Mouse (Mus musculus): Measurements from ENCODE around the gene Xrcc5. TPM values are rescaled to one million over a fixed set of nuclear protein-coding genes. Genes with fewer than 3 reads are reported as not detected.

Gene Xrcc5
- total and polyA plus RNA-seq, 2 experiments: 3.2 to 23.5 TPM

GRCm38 (mm10) chr1:72426456-72426855 lies 119.2 kb downstream of the Xrcc5 start:
- DNase-seq (ENCODE audit: extremely low read depth, low read depth, low spot score): no peak
- no peak overlapping the region for H3K4me3 ChIP-seq (ENCODE audit: insufficient read depth, low read depth, low read length)
- no peaks in the 10 kb centered on the region for H3K36me3 ChIP-seq (ENCODE audit: control insufficient read depth, insufficient read depth, low read length)
- H3K4me1 ChIP-seq (ENCODE audit: control insufficient read depth, insufficient read depth, low read length): no peaks in the 10 kb centered on the region
- WGBS: 87% methylated on average over 4 of the region's 4 CpGs
- H3K27me3 ChIP-seq (ENCODE audit: control insufficient read depth, insufficient read depth, low read length): no peaks in the 10 kb centered on the region
- H3K27ac ChIP-seq (replicated peaks; ENCODE audit: insufficient read depth, low read depth, low read length): no peak overlapping the region
- H3K79me2 ChIP-seq (ENCODE audit: control insufficient read depth, insufficient read depth, low read length): no peaks in the 10 kb centered on the region
- no peak for TF ChIP-seq CTCF (IDR thresholded peaks at IDR 0.05; ENCODE audit: low read depth, low read length)
- no peak for TF ChIP-seq POLR2A (IDR thresholded peaks at IDR 0.05; ENCODE audit: extremely low read depth, insufficient read depth, low read length)
- no peak overlapping the region for H3K9ac ChIP-seq (ENCODE audit: low read depth, low read length)

DNA sequence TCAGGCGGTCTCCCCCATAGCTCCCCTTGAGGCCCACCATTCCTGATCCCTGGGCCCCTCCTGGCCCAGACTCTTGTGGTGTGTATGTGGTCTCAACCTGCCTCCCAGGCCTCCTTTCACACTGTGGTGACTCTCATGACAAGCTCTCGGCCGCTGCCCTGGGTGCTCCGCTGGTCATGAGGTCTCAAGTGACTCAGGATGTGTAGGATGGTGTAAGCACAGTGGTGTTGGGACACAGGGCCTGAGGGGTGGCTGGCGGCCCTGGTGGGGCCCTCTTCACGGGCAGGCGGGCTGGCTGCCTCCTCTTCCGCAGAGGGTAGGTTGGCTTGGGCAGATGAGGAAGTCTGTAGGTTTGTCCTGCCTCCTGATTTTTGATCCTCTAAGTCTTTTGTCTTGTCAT lies 121.3 kb downstream of the Xrcc5 start:
- Histone ChIP-seq H3K36me3 (ENCODE audit: control insufficient read depth, insufficient read depth, low read length) (no peaks in the 10 kb centered on the region), H3K4me1 (ENCODE audit: control insufficient read depth, insufficient read depth, low read length) (no peaks in the 10 kb centered on the region), H3K4me3 (ENCODE audit: insufficient read depth, low read depth, low read length) (no peak overlapping the region), H3K79me2 (ENCODE audit: control insufficient read depth, insufficient read depth, low read length) (no peaks in the 10 kb centered on the region), H3K9ac (ENCODE audit: low read depth, low read length) (no peak overlapping the region), H3K27ac (replicated peaks; ENCODE audit: insufficient read depth, low read depth, low read length) (no peak overlapping the region), H3K27me3 (ENCODE audit: control insufficient read depth, insufficient read depth, low read length) (no peaks in the 10 kb centered on the region)
- 82% methylated on average over 8 of the region's 8 CpGs for WGBS
- TF ChIP-seq POLR2A (IDR thresholded peaks at IDR 0.05; ENCODE audit: extremely low read depth, insufficient read depth, low read length): no peak
- no peak for TF ChIP-seq CTCF (IDR thresholded peaks at IDR 0.05; ENCODE audit: low read depth, low read length)
- no peak for DNase-seq (ENCODE audit: extremely low read depth, low read depth, low spot score)

GRCm38 (mm10) chr1:72429107-72429807 lies 122.0 kb downstream of the Xrcc5 start:
- DNase-seq (ENCODE audit: extremely low read depth, low read depth, low spot score): peak; percentile 5
- Histone ChIP-seq H3K4me3 (ENCODE audit: insufficient read depth, low read depth, low read length) (no peak overlapping the region), H3K27me3 (ENCODE audit: control insufficient read depth, insufficient read depth, low read length) (no peaks in the 10 kb centered on the region), H3K36me3 (ENCODE audit: control insufficient read depth, insufficient read depth, low read length) (no peaks in the 10 kb centered on the region), H3K27ac (replicated peaks; ENCODE audit: insufficient read depth, low read depth, low read length) (no peak overlapping the region), H3K4me1 (ENCODE audit: control insufficient read depth, insufficient read depth, low read length) (no peaks in the 10 kb centered on the region), H3K9ac (ENCODE audit: low read depth, low read length) (no peak overlapping the region), H3K79me2 (ENCODE audit: control insufficient read depth, insufficient read depth, low read length) (no peaks in the 10 kb centered on the region)
- 88% methylated on average over 7 of the region's 7 CpGs for WGBS
- TF ChIP-seq POLR2A (IDR thresholded peaks at IDR 0.05; ENCODE audit: extremely low read depth, insufficient read depth, low read length) (no peak), CTCF (IDR thresholded peaks at IDR 0.05; ENCODE audit: low read depth, low read length) (no peak)

DNA sequence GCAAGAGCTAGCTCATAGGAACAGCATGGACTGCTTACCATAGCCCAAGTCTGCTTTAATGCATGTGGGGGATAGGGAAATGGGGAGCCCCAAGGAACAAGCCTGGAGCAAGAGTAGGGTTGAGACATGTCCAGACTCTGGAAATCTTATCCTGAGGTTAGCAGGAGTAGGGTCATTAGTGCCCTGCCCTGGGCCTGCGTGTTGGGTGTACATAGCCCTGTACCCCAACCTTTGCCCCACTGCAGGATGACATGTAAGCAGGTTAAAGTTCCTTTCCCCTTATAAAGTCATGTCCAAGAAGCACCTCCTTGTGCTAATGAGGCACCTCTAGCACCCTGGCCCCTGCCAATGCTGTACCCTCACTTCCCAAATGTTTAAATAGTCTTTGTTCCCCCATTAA lies 125.4 kb downstream of the Xrcc5 start:
- 56% methylated on average over 1 of the region's 1 CpGs for WGBS
- Histone ChIP-seq H3K27me3 (ENCODE audit: control insufficient read depth, insufficient read depth, low read length) (no peaks in the 10 kb centered on the region), H3K36me3 (ENCODE audit: control insufficient read depth, insufficient read depth, low read length) (no peaks in the 10 kb centered on the region)

DNA sequence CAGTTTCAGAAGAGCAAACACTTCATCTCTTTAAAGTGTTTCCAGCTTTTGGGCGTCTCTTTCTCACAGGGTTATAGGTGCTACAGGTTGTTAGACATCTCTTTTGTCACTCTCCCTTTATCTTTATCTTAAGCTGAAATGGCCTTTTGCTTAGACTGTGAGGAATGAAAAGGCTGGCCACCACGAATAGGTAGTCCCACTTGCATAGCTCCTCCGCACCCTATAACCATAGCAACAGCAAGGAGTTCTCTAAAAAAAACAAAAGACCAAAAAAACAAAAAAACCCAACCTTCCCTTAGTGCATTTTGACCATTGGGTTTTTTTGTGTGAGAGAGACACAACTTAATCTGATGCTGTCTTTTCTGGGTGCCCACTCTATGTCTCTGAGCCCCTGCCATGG lies 127.3 kb downstream of the Xrcc5 start:
- Histone ChIP-seq H3K4me3 (ENCODE audit: insufficient read depth, low read depth, low read length) (no peak overlapping the region), H3K36me3 (ENCODE audit: control insufficient read depth, insufficient read depth, low read length) (no peaks in the 10 kb centered on the region), H3K27ac (replicated peaks; ENCODE audit: insufficient read depth, low read depth, low read length) (no peak overlapping the region), H3K4me1 (ENCODE audit: control insufficient read depth, insufficient read depth, low read length) (no peaks in the 10 kb centered on the region), H3K79me2 (ENCODE audit: control insufficient read depth, insufficient read depth, low read length) (no peaks in the 10 kb centered on the region), H3K27me3 (ENCODE audit: control insufficient read depth, insufficient read depth, low read length) (no peaks in the 10 kb centered on the region), H3K9ac (ENCODE audit: low read depth, low read length) (no peak overlapping the region)
- 66% methylated on average over 3 of the region's 3 CpGs for WGBS
- DNase-seq (ENCODE audit: extremely low read depth, low read depth, low spot score): no peak
- TF ChIP-seq POLR2A (IDR thresholded peaks at IDR 0.05; ENCODE audit: extremely low read depth, insufficient read depth, low read length): no peak
- TF ChIP-seq CTCF (IDR thresholded peaks at IDR 0.05; ENCODE audit: low read depth, low read length): no peak

More for the DNA sequence above, 125.4 kb downstream of the Xrcc5 start:
- Histone ChIP-seq H3K79me2 (ENCODE audit: control insufficient read depth, insufficient read depth, low read length) (no peaks in the 10 kb centered on the region), H3K4me3 (ENCODE audit: insufficient read depth, low read depth, low read length) (no peak overlapping the region), H3K4me1 (ENCODE audit: control insufficient read depth, insufficient read depth, low read length) (no peaks in the 10 kb centered on the region), H3K9ac (ENCODE audit: low read depth, low read length) (no peak overlapping the region), H3K27ac (replicated peaks; ENCODE audit: insufficient read depth, low read depth, low read length) (no peak overlapping the region)
- no peak for DNase-seq (ENCODE audit: extremely low read depth, low read depth, low spot score)
- no peak for TF ChIP-seq CTCF (IDR thresholded peaks at IDR 0.05; ENCODE audit: low read depth, low read length)

GRCm38 (mm10) chr1:72436967-72437366 lies 129.7 kb downstream of the Xrcc5 start:
- no peak overlapping the region for H3K27ac ChIP-seq (replicated peaks; ENCODE audit: insufficient read depth, low read depth, low read length)

More at GRCm38 (mm10) chr1:72436967-72437366, 129.7 kb downstream of the Xrcc5 start:
- Histone ChIP-seq H3K79me2 (ENCODE audit: control insufficient read depth, insufficient read depth, low read length) (no peaks in the 10 kb centered on the region), H3K36me3 (ENCODE audit: control insufficient read depth, insufficient read depth, low read length) (no peaks in the 10 kb centered on the region), H3K4me1 (ENCODE audit: control insufficient read depth, insufficient read depth, low read length) (no peaks in the 10 kb centered on the region), H3K9ac (ENCODE audit: low read depth, low read length) (no peak overlapping the region), H3K4me3 (ENCODE audit: insufficient read depth, low read depth, low read length) (no peak overlapping the region), H3K27me3 (ENCODE audit: control insufficient read depth, insufficient read depth, low read length) (0 out of 2 replicates have a peak, but pooled peaks cover 3% of the 10 kb centered on the region)
- WGBS: 69% methylated on average over 5 of the region's 5 CpGs
- DNase-seq (ENCODE audit: extremely low read depth, low read depth, low spot score): no peak
- TF ChIP-seq POLR2A (IDR thresholded peaks at IDR 0.05; ENCODE audit: extremely low read depth, insufficient read depth, low read length) (no peak), CTCF (IDR thresholded peaks at IDR 0.05; ENCODE audit: low read depth, low read length) (no peak)

Data from liver, adult 2 months (tissue).